Mouse (Mus musculus) thymus, postnatal 14 days (tissue): ENCODE data around the gene Tmprss2.

Experiments
- DNase-seq: peaks from one replicate; pipeline ENCODE4 v3.0.0; 2021

Tmprss2 gene

DNA sequence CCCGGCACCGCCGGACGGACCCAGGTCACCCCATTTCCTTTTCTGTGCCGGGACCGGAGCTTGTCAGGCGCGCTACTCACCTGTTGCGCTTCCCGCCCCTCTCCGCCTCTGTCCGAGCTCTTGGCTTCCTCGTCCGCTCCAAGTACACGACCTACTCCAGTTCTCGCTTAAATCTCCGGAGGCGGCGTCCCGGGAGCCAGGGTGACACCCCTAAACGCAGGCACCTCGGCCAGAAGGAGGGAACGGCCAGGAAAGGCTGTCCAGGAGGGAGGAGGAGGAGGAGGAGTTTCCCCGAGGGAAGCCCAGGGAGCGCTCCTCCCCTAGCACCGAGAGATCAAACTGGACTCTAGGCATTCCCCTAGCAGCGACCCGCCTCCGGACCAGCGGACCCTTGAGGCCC, at the start of gene Tmprss2:
Tmprss2 (minus strand) TSS at position 257 of the 400 bp plus-strand sequence.
- no peak for DNase-seq

GRCm38 (mm10) chr16:97659225-97659658, 48.2 kb upstream of the Tmprss2 start:
- no peak for DNase-seq

DNA sequence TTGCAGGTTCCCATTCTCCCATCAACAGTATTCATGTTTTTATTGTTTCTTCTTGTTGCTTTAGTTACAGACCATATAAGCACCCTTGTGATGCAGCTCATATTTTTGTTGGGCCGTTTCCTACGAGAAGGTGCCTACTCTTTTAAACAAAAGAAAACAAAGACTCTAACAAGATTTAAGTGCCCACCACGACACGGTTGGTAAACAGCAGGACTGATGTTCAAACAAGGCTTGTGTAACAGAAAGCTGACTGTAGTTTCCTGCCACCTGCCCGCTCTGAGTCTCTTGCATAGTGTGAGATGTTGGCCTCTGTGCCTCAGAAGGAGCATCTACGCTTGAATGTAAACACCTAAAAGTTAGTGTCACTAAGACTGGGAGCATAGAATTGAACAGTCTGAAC, 47.5 kb upstream of the Tmprss2 start:
- no peak for DNase-seq

DNA sequence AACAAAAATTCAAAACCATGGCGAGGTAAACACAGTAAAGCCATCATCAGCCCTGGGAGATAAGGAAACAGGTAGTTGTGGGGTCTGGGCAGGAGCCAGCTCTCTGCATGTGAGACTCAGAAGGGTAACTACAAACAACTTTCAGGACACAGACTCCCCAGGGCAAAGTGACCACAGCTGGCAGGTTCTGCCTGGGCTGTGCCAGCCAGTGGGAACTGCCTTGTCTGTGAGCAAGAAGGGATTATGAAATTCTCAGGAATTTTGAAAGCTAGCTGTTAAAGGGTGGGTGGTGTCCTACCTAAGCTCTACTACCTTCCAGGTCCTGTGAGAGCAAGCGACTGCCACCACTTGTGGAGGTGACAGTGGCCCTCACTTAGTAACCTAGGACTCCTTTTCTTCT, 44.8 kb upstream of the Tmprss2 start:
- DNase-seq: no peak

- DNase-seq: no peak
Observed at GRCm38 (mm10) chr16:97649522-97650188, 38.7 kb upstream of the Tmprss2 start.

GRCm38 (mm10) chr16:97644681-97645080, 33.7 kb upstream of the Tmprss2 start:
- no peak for DNase-seq

DNA sequence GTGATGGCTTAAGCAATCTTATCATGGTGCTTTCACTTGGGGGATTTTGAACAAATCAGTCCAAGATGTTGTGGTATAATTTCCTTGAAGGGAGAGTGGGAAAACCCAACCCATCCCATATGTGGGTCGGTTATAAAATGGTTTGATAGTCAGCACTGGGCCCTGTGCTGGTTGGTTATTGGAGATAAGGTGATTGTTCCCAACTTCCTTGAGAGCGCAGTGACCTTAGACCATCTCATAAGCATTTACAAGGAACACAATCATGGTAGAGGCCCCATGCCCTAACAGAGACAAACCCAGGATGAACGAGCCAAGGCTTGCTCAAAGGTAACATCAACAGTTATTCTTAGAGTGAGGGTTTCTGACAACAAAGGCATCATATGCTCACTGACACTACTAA, 28.6 kb upstream of the Tmprss2 start:
- no peak for DNase-seq

- DNase-seq: no peak
Observed at GRCm38 (mm10) chr16:97632880-97633484, 22.0 kb upstream of the Tmprss2 start.

GRCm38 (mm10) chr16:97623166-97623565, 12.2 kb upstream of the Tmprss2 start:
- no peak for DNase-seq

DNA sequence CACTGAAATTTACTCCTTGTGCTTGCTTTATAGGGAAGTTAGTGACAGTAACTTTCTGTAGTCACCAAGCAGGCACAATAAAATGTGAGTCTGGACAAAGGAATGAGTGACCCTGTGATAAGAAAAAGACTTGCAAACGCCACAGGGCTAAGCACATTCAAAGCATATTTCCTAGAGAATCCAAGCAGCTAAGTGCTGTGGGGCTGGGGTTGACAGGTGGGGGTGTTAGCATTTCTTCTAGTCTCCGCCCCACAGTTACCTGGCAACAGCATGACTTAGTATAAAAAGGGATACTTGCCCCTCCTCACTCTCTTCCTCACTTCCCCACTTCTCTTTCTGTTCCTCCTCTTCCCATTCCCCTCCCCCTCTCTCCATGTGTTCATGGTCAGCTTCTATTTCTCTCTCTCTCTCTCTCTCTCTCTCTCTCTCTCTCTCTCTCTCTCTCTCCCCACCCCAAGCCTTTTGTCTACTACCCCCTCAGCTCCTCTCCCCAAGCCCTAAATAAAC, 11.4 kb upstream of the Tmprss2 start:
- DNase-seq: no peak

DNA sequence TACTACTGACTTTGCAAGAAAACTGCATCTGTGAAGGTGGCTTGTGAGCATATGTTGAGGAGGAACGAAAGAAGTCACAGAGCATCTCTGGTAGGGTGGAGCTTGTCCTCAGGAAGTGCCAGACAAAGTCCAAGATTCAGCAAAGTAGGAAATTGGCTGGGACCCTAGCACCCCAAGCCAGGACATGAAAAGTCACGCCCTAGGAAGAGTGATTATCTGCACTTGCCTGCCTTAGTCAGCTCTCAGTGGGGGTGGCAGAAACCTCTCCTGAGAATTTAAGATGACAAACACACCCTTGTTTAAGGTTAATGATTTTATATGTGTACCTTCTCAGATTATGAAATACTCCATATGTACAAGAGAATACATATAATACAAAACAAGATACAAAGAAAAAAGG, 7.3 kb upstream of the Tmprss2 start:
- no peak for DNase-seq

- DNase-seq: no peak
Observed at GRCm38 (mm10) chr16:97612009-97612408, 1.0 kb upstream of the Tmprss2 start.

DNA sequence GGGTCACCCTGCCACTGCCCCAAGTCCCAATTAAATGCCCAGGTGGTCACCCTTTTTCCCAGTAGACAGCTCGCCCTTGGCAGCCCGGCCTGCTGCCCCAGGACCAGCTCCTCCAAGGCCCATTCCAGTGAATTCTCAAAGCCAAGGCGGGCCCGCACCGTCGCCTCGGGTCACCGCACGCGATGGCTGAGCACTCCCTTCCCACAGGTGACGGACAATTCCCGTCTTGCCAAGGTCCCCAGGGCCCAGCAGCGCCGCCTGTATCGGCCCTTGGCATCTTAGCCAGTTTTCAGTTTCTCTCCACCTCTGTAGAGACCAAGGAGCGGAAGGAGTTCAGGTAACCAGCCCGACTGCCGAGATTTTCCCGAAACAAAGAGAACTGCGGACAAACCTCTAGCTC, 749 bp downstream of the Tmprss2 start:
- no peak for DNase-seq

DNA sequence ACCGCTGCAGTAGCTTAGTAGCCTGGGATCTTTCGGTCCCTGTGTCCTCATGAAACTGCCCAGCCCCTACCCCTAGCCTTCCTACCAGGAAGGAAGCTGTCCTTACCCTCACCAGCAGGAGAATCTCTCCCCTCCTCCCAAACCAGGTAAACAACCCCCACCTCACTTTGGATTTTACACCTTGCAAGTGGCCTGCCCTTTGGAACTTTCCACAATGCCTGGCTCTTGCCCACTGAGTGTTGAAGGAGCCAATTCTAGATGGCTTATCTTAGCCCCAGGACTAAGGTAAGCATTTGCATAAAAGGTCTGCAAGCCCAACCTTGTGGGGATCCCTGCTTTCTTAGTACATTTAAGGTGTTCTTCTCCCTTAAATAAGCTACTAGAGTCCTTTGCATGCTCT, 1.3 kb downstream of the Tmprss2 start:
- DNase-seq: no peak

GRCm38 (mm10) chr16:97607956-97608355, 3.0 kb downstream of the Tmprss2 start:
- no peak for DNase-seq

- no peak for DNase-seq
Observed at GRCm38 (mm10) chr16:97606829-97607228, 4.2 kb downstream of the Tmprss2 start.

- no peak for DNase-seq
Observed at GRCm38 (mm10) chr16:97605957-97606721, 4.9 kb downstream of the Tmprss2 start.

DNA sequence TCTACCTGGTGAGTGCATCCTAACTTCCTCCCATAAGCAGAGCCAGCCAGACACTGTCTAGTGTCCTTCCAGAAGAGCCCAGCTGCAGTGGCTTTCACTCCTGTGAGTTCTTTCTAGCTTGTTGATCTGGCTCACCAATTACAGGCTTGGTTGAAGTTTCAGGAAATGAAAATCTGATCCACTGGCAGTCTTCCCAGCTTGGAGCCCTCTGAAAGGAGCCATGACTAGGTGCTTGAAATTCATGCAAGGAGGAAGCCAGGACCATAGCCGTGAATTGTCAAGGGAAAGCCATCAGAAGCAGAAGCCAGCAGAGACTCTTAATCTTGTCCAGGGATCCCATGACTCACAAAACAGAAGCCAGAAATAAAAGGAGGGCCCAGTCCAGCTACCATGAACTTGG, 8.7 kb downstream of the Tmprss2 start:
- no peak for DNase-seq

DNA sequence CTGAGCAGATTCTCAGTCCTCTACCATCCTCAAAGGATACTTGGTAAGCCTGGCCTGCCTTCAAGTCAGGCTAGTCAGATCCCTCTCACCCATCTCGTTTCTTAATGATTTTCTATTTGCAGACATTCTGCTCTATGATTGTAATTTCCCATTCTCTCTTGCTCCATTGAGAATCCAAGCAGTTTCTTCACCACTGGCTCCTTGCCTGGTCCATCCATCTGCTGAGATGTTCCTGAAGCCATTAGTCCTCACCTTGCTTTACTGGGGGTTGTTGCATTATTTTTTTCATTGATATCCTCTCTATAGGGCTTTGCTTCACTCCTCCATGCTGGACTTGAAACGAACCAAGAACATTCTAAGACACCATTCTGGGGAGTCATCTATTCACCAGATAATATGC, 10.4 kb downstream of the Tmprss2 start:
- no peak for DNase-seq

DNA sequence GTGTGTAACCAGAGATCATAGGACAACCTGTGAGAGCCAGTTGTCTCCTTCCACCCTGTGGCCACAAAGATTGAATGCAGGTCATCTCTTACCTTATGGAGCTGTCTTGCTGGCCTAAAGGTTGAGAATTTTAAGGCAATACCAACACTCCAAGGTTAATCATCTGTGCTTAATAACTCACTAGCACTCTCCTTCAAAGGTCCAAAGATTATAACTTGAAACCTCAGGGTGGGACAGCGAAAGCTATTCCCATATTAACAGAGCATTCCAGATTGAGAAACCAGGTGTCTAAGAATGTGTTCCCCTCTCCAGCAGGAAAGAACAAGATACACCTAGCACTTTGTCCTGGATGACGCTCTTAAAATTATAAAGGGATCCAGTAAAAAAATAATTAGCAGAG, 12.9 kb downstream of the Tmprss2 start:
- DNase-seq: no peak

GRCm38 (mm10) chr16:97593816-97594509, 17.0 kb downstream of the Tmprss2 start:
- no peak for DNase-seq

- DNase-seq: peak; percentile 83
Observed at GRCm38 (mm10) chr16:97593057-97593456, 17.9 kb downstream of the Tmprss2 start.

GRCm38 (mm10) chr16:97591512-97591911, 19.5 kb downstream of the Tmprss2 start:
- no peak for DNase-seq
